Mouse (Mus musculus): Measurements from ENCODE around the gene Pkn3. TPM values are rescaled to one million over a fixed set of nuclear protein-coding genes. Genes with fewer than 3 reads are reported as not detected.

The Pkn3 gene
- polyA plus RNA-seq, 2 experiments, result 2.0 to 3.5 TPM

GRCm38 (mm10) chr2:30039687-30040086, 37.8 kb upstream of the Pkn3 start:
- no peak for DNase-seq (ENCODE audit: low read depth in 3 of 3, low spot score in 3 of 3)
- ATAC-seq (ENCODE audit: insufficient read depth), result no peak
- H3K4me2 ChIP-seq (ENCODE audit: low read depth), result no peak overlapping the region
- H3K4me1 ChIP-seq (replicated peaks; ENCODE audit: control insufficient read depth in 2 of 2, insufficient read depth in 2 of 2, low read length in 1 of 2), result 0 out of 4 replicates have a peak, but pooled peaks cover 0 to 2% of the 10 kb centered on the region in 2 experiments
- no peak overlapping the region for H3K9ac ChIP-seq (replicated peaks)
- no peak overlapping the region for H3K4me3 ChIP-seq (ENCODE audit: insufficient read depth in 1 of 2, low read depth in 2 of 2, low read length in 2 of 2)
- no peak for TF ChIP-seq CTCF (IDR thresholded peaks at IDR 0.05; ENCODE audit: low read depth)
- TF ChIP-seq EP300 (IDR thresholded peaks at IDR 0.05; ENCODE audit: low read depth), result no peak
- no peak overlapping the region for H3K27ac ChIP-seq
- no peaks in the 10 kb centered on the region for H3K36me3 ChIP-seq (replicated peaks; ENCODE audit: control insufficient read depth, insufficient read depth, low read depth)
- H3K27me3 ChIP-seq (ENCODE audit: control insufficient read depth, insufficient read depth, low read length), result no peaks in the 10 kb centered on the region
- no peaks in the 10 kb centered on the region for H3K9me3 ChIP-seq (ENCODE audit: control insufficient read depth, low read length)

- Histone ChIP-seq H3K4me3 (ENCODE audit: insufficient read depth in 1 of 2, low read depth in 2 of 2, low read length in 2 of 2) (no peak overlapping the region), H3K4me2 (ENCODE audit: low read depth) (no peak overlapping the region), H3K36me3 (replicated peaks; ENCODE audit: control insufficient read depth, insufficient read depth, low read depth) (no peaks in the 10 kb centered on the region), H3K9ac (replicated peaks) (no peak overlapping the region), H3K4me1 (replicated peaks; ENCODE audit: control insufficient read depth in 2 of 2, insufficient read depth in 2 of 2, low read length in 1 of 2) (peaks cover 0 to 3% of the 10 kb centered on the region in 2 experiments; a peak in 1 of 4 replicates), H3K9me3 (ENCODE audit: control insufficient read depth, low read length) (no peaks in the 10 kb centered on the region), H3K27ac (no peak overlapping the region), H3K27me3 (ENCODE audit: control insufficient read depth, insufficient read depth, low read length) (no peaks in the 10 kb centered on the region)
- WGBS (ENCODE audit: insufficient replicate concordance), result 8% methylated on average over 4 of the region's 4 CpGs
- DNase-seq (ENCODE audit: low read depth in 3 of 3, low spot score in 3 of 3) (peak in 2 of 3 experiments; percentile 55 to 59), ATAC-seq (ENCODE audit: insufficient read depth) (peak; percentile 31; the same call in 1 of the 2 replicates)
- peak; percentile 94 for TF ChIP-seq CTCF (IDR thresholded peaks at IDR 0.05; ENCODE audit: low read depth)
- TF ChIP-seq EP300 (IDR thresholded peaks at IDR 0.05; ENCODE audit: low read depth), result no peak
These were observed 35.0 kb upstream of the Pkn3 start for GRCm38 (mm10) chr2:30042445-30042844.

GRCm38 (mm10) chr2:30044550-30044949, 32.9 kb upstream of the Pkn3 start:
- WGBS (ENCODE audit: insufficient replicate concordance), result 61% methylated on average over 5 of the region's 5 CpGs

GRCm38 (mm10) chr2:30047127-30047526, 30.4 kb upstream of the Pkn3 start:
- DNase-seq (ENCODE audit: low read depth in 3 of 3, low spot score in 3 of 3), result no peak
- Histone ChIP-seq H3K36me3 (replicated peaks; ENCODE audit: control insufficient read depth, insufficient read depth, low read depth) (no peaks in the 10 kb centered on the region), H3K27ac (no peak overlapping the region), H3K4me2 (ENCODE audit: low read depth) (no peak overlapping the region), H3K27me3 (ENCODE audit: control insufficient read depth, insufficient read depth, low read length) (no peaks in the 10 kb centered on the region), H3K4me3 (ENCODE audit: insufficient read depth in 1 of 2, low read depth in 2 of 2, low read length in 2 of 2) (no peak overlapping the region), H3K9ac (replicated peaks) (no peak overlapping the region), H3K4me1 (replicated peaks; ENCODE audit: control insufficient read depth in 2 of 2, insufficient read depth in 2 of 2, low read length in 1 of 2) (peaks cover 11 to 18% of the 10 kb centered on the region in 2 experiments), H3K9me3 (ENCODE audit: control insufficient read depth, low read length) (no peaks in the 10 kb centered on the region)
- no peak for ATAC-seq (ENCODE audit: insufficient read depth)
- no peak for TF ChIP-seq CTCF (IDR thresholded peaks at IDR 0.05; ENCODE audit: low read depth)
- TF ChIP-seq EP300 (IDR thresholded peaks at IDR 0.05; ENCODE audit: low read depth), result no peak
- 80% methylated on average over 6 of the region's 6 CpGs for WGBS (ENCODE audit: insufficient replicate concordance)

More at GRCm38 (mm10) chr2:30044550-30044949, 32.9 kb upstream of the Pkn3 start:
- no peaks in the 10 kb centered on the region for H3K27me3 ChIP-seq (ENCODE audit: control insufficient read depth, insufficient read depth, low read length)
- H3K4me2 ChIP-seq (ENCODE audit: low read depth), result no peak overlapping the region
- no peaks in the 10 kb centered on the region for H3K9me3 ChIP-seq (ENCODE audit: control insufficient read depth, low read length)
- peaks cover 6 to 11% of the 10 kb centered on the region in 2 experiments for H3K4me1 ChIP-seq (replicated peaks; ENCODE audit: control insufficient read depth in 2 of 2, insufficient read depth in 2 of 2, low read length in 1 of 2)
- no peak overlapping the region for H3K27ac ChIP-seq
- no peaks in the 10 kb centered on the region for H3K36me3 ChIP-seq (replicated peaks; ENCODE audit: control insufficient read depth, insufficient read depth, low read depth)
- no peak overlapping the region for H3K4me3 ChIP-seq (ENCODE audit: insufficient read depth in 1 of 2, low read depth in 2 of 2, low read length in 2 of 2)
- DNase-seq (ENCODE audit: low read depth in 3 of 3, low spot score in 3 of 3) (no peak), ATAC-seq (ENCODE audit: insufficient read depth) (no peak)
- H3K9ac ChIP-seq (replicated peaks), result no peak overlapping the region
- TF ChIP-seq EP300 (IDR thresholded peaks at IDR 0.05; ENCODE audit: low read depth) (no peak), CTCF (IDR thresholded peaks at IDR 0.05; ENCODE audit: low read depth) (0 out of 2 replicates have a peak, but pooled peaks have one; percentile 14)

- DNase-seq (ENCODE audit: low read depth in 3 of 3, low spot score in 3 of 3) (no peak), ATAC-seq (ENCODE audit: insufficient read depth) (no peak)
- H3K4me2 ChIP-seq (ENCODE audit: low read depth), result peak overlapping the region; percentile 74
- peak overlapping the region; percentile 50 for H3K9ac ChIP-seq (replicated peaks)
- H3K36me3 ChIP-seq (replicated peaks; ENCODE audit: control insufficient read depth, insufficient read depth, low read depth), result no peaks in the 10 kb centered on the region
- 30% methylated on average over 11 of the region's 11 CpGs for WGBS (ENCODE audit: insufficient replicate concordance)
- H3K9me3 ChIP-seq (ENCODE audit: control insufficient read depth, low read length), result no peaks in the 10 kb centered on the region
- H3K27ac ChIP-seq, result peak overlapping the region; percentile 58
- H3K4me1 ChIP-seq (replicated peaks; ENCODE audit: control insufficient read depth in 2 of 2, insufficient read depth in 2 of 2, low read length in 1 of 2), result peaks cover 11 to 16% of the 10 kb centered on the region in 2 experiments
- peak overlapping the region; percentile 64 to 70 for H3K4me3 ChIP-seq (ENCODE audit: insufficient read depth in 1 of 2, low read depth in 2 of 2, low read length in 2 of 2)
- no peak for TF ChIP-seq CTCF (IDR thresholded peaks at IDR 0.05; ENCODE audit: low read depth)
- no peak for TF ChIP-seq EP300 (IDR thresholded peaks at IDR 0.05; ENCODE audit: low read depth)
- H3K27me3 ChIP-seq (ENCODE audit: control insufficient read depth, insufficient read depth, low read length), result no peaks in the 10 kb centered on the region
These were observed 29.4 kb upstream of the Pkn3 start for GRCm38 (mm10) chr2:30048101-30048501.

Measured in liver, embryonic 14.5 days (tissue).